12 mouse cellular contexts compared by ENCODE assay signal in genomic region chr13:78183004-78183403, GRCm38 (mm10). TPM values are rescaled to one million over a fixed set of nuclear protein-coding genes. Genes with fewer than 3 reads are reported as not detected.
A peak's percentile ranks its signal among the peaks of the same experiment; 100 is the strongest.
DNase-seq lines count a peak whose midpoint lies in the region; ATAC-seq lines count a peak whose summit lies in the region.
"Had no signal": no experiment of that assay in that cellular context is flagged by ENCODE, and none has a peak within 500 bp of the region (broad histone marks: within the 10 kb centered on the region; RNA-seq: fewer than 3 reads in every experiment).

No protein-coding gene starts in this region.

- peaks cover 31% of the 10 kb centered on the region for H3K4me1 ChIP-seq in embryonic facial prominence, embryonic 13.5 days
- H3K4me1 ChIP-seq in hindbrain, embryonic 13.5 days (replicated peaks), result peaks cover 75% of the 10 kb centered on the region
- H3K4me1 ChIP-seq: liver, embryonic 15.5 days had no signal

- H3K9me3 ChIP-seq in embryonic facial prominence, embryonic 13.5 days, result no peaks in the 10 kb centered on the region
- no peaks in the 10 kb centered on the region for H3K9me3 ChIP-seq in hindbrain, embryonic 13.5 days
- H3K9me3 ChIP-seq: liver, embryonic 15.5 days had no signal

- intact Hi-C loops in left cerebral cortex, postnatal 4 days (cut with DNase I), result no loop called here

- no peak for ATAC-seq in embryonic facial prominence, embryonic 13.5 days (ENCODE audit: insufficient number of reproducible peaks, insufficient read depth, low FRiP score, low TSS enrichment, low read depth)
- no peak for ATAC-seq in hindbrain, embryonic 13.5 days (ENCODE audit: low FRiP score)

- no peak overlapping the region for H3K4me3 ChIP-seq in embryonic facial prominence, embryonic 13.5 days
- peak overlapping the region; percentile 45 for H3K4me3 ChIP-seq in hindbrain, embryonic 13.5 days
- H3K4me3 ChIP-seq: liver, embryonic 15.5 days had no signal

- peak overlapping the region; percentile 52 for H3K4me2 ChIP-seq in embryonic facial prominence, embryonic 13.5 days
- peak overlapping the region; percentile 77 for H3K4me2 ChIP-seq in hindbrain, embryonic 13.5 days
- H3K4me2 ChIP-seq: liver, embryonic 15.5 days had no signal

- no peak overlapping the region for H3K27ac ChIP-seq in embryonic facial prominence, embryonic 13.5 days
- H3K27ac ChIP-seq in hindbrain, embryonic 13.5 days, result peak overlapping the region; percentile 90
- H3K27ac ChIP-seq: liver, embryonic 15.5 days had no signal

- H3K9ac ChIP-seq in embryonic facial prominence, embryonic 13.5 days, result no peak overlapping the region
- H3K9ac ChIP-seq in hindbrain, embryonic 13.5 days, result peak overlapping the region; percentile 75
- H3K9ac ChIP-seq: liver, embryonic 15.5 days had no signal

- WGBS in embryonic facial prominence, embryonic 13.5 days, result 8% methylated on average over 5 of the region's 5 CpGs
- 6% methylated on average over 5 of the region's 5 CpGs for WGBS in hindbrain, embryonic 13.5 days

- no peaks in the 10 kb centered on the region for H3K36me3 ChIP-seq in embryonic facial prominence, embryonic 13.5 days
- 0 out of 2 replicates have a peak, but pooled peaks cover 3% of the 10 kb centered on the region for H3K36me3 ChIP-seq in hindbrain, embryonic 13.5 days
- H3K36me3 ChIP-seq: liver, embryonic 15.5 days had no signal

- peaks cover 100% of the 10 kb centered on the region for H3K27me3 ChIP-seq in embryonic facial prominence, embryonic 13.5 days
- H3K27me3 ChIP-seq in hindbrain, embryonic 13.5 days, result peaks cover 19% of the 10 kb centered on the region

- peak; percentile 31 for DNase-seq in NIH3T3 (ENCODE audit: low read depth)
- DNase-seq in neural tube, embryonic 10.5 days (ENCODE audit: extremely low spot score, low spot score), result peak; percentile 45
- no peak for DNase-seq in cerebellum, postnatal 14 days
- DNase-seq in left cerebral cortex, postnatal 4 days, result no peak
- no peak for DNase-seq in spleen, adult 12 weeks (ENCODE audit: low spot score)
- DNase-seq: gastrocnemius, postnatal 36 days; heart, postnatal 10 days; kidney, postnatal 10 days; thymus, adult 2 months had no signal

RNA-seq across cellular contexts. Expression of gene Nr2f1, which starts 16.6 kb away (rescaled TPM):
- 14.1 and 15.8 TPM in 2 replicates for polyA plus RNA-seq in embryonic facial prominence, embryonic 13.5 days (2015; fragmentation: Nextera tagmentation; extraction: Ambion mirVana)
- 68.9 and 71.3 TPM in 2 replicates for polyA plus RNA-seq in hindbrain, embryonic 13.5 days (2015; fragmentation: Nextera tagmentation; extraction: Ambion mirVana)
- total RNA-seq in left cerebral cortex, postnatal 4 days (2021), result 100 to 1,000 TPM; 214 to 215 TPM

Comparison
In these comparisons a context has a peak if more than half of its experiments do, and no peak if none do; other contexts are left out.
1. DNase-seq: peak in NIH3T3 (single experiment) and neural tube, embryonic 10.5 days (single experiment); none in cerebellum, postnatal 14 days (0 of 2), left cerebral cortex, postnatal 4 days (single experiment) and spleen, adult 12 weeks (single experiment).